Mouse (Mus musculus): ENCODE measurements around the gene Scn8a.

Scn8a gene
- long read RNA-seq, experiment 1, partial matches to known transcripts: 2 of 3 reads
- long read RNA-seq, experiment 1, other reads (novel, unspliced or antisense): 1 of 3 reads
- long read RNA-seq, experiment 2, partial matches to known transcripts: 0 of 1 reads
- long read RNA-seq, experiment 2, other reads (novel, unspliced or antisense): 1 of 1 reads

- intact Hi-C loops (cut with DNase I): no loop called here
Measured at GRCm38 (mm10) chr15:100869558-100869957, at the start of gene Scn8a. Scn8a (plus strand) TSS chr15:100869858.

DNA sequence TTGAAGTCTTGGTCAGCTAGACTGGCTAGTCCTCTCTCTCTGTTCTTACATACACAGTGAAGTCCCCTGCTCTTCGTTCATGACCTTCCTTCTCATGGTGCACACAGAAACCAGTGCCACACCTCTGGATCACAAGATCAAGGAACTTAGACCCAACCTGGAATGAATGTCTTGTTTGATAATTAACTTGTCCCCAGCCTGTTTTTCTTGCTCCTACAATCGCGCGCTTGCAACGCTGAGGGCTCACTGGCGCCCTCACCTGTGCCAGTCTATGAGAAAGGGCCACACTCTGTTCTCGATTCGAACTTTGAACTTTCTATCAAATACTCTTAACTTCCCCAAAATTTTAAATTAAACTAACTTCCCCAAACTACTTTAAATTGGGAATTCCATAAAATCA lies 47.8 kb upstream of the Scn8a start:
- intact Hi-C loops (cut with DNase I): loop anchor here (5.0 kb wide), 1 partner anchor 65 kb away; no protein-coding TSS in a partner anchor

GRCm38 (mm10) chr15:100822370-100822769 lies 47.3 kb upstream of the Scn8a start:
- intact Hi-C loops (cut with DNase I): loop anchor here (5.0 kb wide), 1 partner anchor 65 kb away; no protein-coding TSS in a partner anchor

DNA sequence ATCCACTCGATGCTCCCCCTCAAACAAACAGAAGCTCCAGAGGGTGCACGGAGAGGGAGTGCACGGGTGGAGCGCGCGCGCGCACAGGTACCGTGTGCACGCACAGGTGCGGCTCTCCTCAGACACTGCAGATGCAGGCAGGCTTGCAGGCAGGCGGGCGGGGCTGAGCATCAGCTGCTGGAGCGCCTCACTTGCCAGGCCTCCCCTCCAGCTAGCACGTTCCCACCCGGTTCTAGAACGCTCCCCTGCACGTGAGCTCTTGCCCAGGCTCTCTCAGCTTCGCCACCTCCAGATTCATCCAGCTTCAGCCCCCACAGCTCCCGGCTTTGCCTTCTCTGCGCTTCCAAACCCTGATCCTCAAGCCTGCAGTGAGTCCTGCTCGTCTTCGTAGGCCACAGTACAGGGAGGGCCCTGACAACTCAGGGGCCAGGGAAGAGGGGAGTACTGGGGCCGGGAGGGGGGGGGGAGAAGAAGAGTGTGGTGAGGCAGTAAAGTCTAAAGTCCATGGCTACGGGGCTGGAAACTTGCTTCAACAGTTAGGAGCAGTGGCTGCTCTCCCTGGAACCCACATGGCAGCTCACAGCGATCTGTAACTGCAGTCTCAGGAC lies 44.3 kb upstream of the Scn8a start:
- intact Hi-C loops (cut with DNase I): no loop called here

- intact Hi-C loops (cut with DNase I): no loop called here
Measured at GRCm38 (mm10) chr15:100826076-100826475, 43.6 kb upstream of the Scn8a start.

DNA sequence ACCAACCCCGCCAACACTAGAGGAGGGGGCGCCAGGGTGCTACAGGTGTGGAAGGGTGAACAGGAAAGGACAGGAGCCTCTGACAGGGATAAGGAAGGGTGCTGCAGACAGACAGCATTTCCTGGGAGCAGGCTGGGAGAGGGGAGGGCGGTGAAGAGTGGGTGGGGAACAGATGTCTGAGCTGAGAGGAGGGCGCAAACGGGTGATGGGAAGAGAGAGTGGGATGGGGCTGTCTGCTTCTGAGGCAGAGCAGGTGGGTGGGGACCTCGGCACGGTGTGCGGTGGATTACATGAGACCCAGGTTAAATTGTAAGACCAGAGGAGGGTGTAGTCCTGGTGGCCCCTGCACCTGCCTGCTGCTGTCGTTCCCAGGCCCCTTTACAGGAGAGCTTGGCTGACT lies 39.9 kb upstream of the Scn8a start:
- intact Hi-C loops (cut with DNase I): no loop called here

- intact Hi-C loops (cut with DNase I): no loop called here
Measured at GRCm38 (mm10) chr15:100830682-100831081, 39.0 kb upstream of the Scn8a start.

GRCm38 (mm10) chr15:100832144-100832543 lies 37.5 kb upstream of the Scn8a start:
- intact Hi-C loops (cut with DNase I): no loop called here

DNA sequence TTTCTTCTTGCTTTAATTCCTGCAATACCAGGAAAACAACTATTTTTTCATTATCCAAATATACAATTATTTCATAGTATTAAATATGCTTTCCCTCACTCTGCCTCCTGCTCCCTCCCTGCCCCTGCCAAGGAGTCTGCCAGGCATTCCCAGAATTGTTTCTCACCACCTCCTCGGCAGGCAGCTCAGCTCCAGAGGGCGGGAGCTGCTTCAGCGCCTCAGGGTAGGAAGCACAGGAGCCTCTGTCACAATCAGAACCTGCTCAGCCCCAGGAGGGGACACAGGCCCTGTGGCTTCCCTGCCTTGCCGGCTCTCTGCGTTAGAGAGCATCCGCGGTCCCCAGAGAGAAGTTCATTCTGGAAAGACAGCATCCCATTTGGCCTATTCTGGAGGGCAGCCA lies 36.9 kb upstream of the Scn8a start:
- intact Hi-C loops (cut with DNase I): no loop called here

DNA sequence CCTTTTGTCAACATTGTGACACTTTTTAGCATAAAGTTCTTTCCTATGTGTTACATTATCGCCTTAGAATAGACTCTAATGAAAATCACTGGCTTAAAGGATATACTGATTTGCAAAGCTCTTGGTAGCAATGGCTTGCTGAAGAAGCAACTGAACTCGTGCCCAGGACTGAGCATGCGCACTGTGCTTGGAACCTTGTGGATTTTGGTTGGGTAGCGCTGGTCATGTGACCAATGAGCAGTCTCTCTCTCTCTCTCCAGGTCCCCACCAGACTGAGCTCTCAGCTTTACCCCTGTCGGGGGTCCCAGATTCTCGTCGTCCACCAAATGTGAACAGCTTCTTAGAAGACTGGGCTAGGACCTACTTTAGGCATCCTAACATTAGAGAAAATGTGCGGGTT lies 32.9 kb upstream of the Scn8a start:
- intact Hi-C loops (cut with DNase I): no loop called here

DNA sequence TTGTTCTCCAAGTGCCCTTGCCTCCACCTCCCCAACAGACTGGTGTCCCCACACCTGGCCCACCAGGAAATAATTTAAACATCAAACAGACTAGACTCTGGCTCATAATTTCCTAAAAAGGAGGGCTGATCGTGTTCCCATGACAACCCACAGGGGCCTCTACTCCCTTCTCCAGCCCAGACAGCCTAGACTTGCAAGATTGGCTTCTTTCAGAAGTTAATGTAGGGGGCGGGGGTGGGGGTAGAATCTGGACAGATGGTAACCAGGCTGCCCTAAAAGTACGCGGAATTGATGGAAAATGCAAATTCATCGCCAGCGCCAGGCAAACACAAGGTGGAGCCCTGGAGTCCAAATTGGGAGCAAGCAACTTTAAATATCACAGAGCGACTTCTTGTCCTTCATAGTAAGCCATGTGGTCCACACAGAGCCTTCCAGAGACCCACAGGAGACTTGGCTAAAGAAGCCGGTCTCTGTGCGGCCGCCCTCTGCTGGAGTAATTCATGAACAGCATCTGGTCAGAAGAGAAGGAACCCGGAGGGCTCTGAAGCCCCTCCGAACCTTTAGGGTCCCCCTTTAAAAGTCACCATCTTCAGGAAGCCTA lies 31.0 kb upstream of the Scn8a start:
- intact Hi-C loops (cut with DNase I): loop anchor here (2.0 kb wide), 1 partner anchor 82 kb away; no protein-coding TSS in a partner anchor

DNA sequence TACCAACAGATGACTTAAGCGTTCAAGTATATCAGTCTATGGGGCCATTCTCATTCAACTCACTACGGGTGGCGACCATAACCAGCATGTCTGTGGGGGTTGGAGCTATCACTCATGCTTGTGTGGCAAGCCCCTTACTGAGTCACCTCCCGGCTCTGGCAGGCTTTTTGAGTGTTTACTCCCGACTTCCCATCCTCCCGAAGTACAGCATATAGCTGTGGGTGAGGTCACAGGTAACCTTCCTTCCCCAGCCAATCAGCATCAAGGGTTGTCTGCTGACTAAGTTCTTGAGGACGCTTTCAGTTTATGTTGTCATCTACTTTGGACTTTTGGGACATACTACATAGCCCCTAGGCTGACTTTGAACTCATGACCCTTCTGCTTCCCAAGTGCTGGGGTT lies 25.3 kb upstream of the Scn8a start:
- intact Hi-C loops (cut with DNase I): no loop called here

DNA sequence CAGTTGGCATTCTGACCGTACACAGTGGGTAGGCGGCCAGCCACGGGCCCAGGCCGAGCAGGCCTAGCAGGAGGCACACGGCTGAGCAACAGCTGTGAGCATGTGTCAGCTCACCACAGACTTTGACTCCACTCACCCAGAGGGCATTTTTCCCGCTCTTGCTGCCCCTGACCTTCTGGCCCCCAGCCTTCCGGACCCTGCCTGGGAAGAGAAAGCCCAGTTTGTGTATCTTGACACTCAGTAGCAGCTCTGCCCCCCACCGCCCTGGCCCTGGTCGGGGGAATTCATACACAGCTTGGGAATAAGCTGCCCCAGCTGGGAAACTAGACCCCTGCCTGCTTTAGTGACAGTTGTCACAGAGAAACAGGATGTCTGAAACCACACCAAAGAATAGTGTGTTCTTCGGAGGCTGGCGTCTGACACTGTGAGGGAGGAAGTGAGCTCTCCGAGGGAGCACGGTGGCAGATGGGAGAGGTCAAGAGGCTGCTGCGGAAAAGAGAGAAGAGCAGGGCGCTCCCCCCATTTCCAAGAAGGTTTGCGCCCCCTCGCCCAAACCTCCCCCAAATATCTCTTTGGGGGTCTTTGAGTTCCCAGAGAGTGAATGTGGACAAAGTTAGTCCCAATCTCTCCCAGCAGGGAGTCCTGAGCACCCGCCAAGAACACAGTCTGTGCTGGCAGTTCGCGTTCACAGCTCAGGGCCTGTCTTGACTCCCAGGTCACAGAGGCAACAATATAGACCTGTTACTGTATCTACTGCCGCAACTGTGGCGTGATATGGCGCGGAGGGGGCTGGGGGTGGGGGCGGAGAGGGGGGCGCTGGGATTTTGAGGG lies 24.4 kb upstream of the Scn8a start:
- intact Hi-C loops (cut with DNase I): no loop called here

DNA sequence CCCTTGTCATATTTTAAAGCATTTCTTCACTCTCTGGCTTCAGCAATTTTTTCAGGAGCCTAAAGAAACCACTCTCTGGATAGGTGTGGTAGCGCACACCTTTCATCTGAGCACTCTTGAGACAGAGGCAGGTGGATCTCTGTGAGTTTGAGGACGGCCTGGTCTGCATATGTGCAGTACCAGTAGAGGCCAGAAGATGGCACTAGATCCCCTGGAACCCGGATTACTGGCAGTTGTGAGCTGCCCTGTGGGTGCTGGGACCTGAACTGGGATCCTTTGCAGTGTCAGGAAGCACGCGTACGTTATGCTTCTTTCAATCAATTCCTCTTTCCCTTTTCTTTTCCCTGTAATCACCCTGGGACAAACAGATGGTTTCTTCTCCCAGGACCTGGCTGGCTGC lies 22.5 kb upstream of the Scn8a start:
- intact Hi-C loops (cut with DNase I): no loop called here

- intact Hi-C loops (cut with DNase I): no loop called here
Measured at GRCm38 (mm10) chr15:100857586-100857985, 12.1 kb upstream of the Scn8a start.

GRCm38 (mm10) chr15:100860856-100861255 lies 8.8 kb upstream of the Scn8a start:
- intact Hi-C loops (cut with DNase I): no loop called here

- intact Hi-C loops (cut with DNase I): no loop called here
Measured at GRCm38 (mm10) chr15:100865556-100865955, 4.1 kb upstream of the Scn8a start.

- intact Hi-C loops (cut with DNase I): no loop called here
Measured at GRCm38 (mm10) chr15:100870001-100870774, 530 bp downstream of the Scn8a start.

GRCm38 (mm10) chr15:100870775-100871106 lies 1.1 kb downstream of the Scn8a start:
- intact Hi-C loops (cut with DNase I): no loop called here

DNA sequence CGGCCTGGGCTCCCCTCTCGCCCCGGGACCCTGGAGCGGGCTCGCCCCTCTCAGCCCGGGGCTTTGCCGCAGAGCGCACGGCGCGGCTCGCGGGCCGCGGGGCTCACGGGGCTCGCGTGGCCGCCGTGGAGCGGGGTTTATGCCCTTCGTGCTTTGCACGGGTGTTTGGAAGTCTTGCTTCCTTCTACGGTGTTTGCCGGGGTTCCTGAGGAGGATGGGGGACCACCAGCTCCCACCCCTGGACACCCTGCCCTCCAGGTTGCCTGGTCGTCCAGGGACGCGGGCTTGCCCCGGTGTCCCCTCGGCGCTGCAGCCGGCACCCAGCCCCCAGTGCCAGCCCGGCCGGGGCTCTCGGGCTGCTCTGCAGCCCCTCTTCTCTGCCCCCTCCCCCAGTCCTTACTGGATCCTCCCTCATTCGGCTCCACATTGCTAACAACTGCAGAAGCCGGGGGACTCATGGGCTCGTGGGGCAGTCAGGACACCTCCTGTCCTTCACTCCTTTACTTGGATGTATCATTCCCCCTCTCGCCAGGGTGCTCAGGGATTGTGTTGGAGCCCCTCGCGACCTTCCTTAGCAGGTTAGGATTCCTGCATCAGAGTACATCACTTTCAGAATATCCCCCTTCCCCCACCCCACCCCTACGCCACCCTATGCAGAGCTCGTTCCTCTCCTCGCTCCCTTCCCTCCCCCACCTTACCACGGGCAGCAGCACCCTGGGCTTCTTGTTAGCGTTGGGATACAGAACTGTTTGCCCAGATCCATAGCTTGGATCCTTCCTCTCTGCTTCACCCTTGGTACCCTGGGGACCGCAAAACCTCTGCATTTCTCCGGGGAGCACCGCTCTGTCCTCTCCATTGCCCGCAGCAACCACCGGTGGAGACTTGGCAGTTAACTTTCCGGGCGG lies 1.7 kb downstream of the Scn8a start:
- intact Hi-C loops (cut with DNase I): no loop called here
